Mouse (Mus musculus) heart, embryonic 10.5 days (tissue): ENCODE measurements at regions not wholly inside any gene's neighbourhood (a gene's known extent, or its start where the extent isn't known, plus 50 kb on each side); places are given as distances from the start of the nearest gene placed in this dataset.

Experiments
- DNase-seq: peaks from one replicate; pipeline ENCODE4 v3.0.0-alpha.2; 2017; ENCODE audit warnings: low spot score
- H3K27ac ChIP-seq: fragments of 300-500 bp; sonication (generic); 2 replicates; pipeline ENCODE4 v1.5.1; 2016; ENCODE audit warnings: mild to moderate bottlenecking
- H3K27me3 ChIP-seq: fragments of 300-500 bp; sonication (generic); 2 replicates; pipeline ENCODE4 v1.6.1; 2016; ENCODE audit warnings: mild to moderate bottlenecking; ENCODE audit not compliant: poor library complexity, insufficient read depth, severe bottlenecking
- H3K36me3 ChIP-seq: fragments of 300-500 bp; sonication (generic); 2 replicates; pipeline ENCODE4 v1.6.1; 2016; ENCODE audit warnings: mild to moderate bottlenecking, moderate library complexity
- H3K4me1 ChIP-seq: fragments of 300-500 bp; sonication (generic); 2 replicates; pipeline ENCODE4 v1.6.1; 2016; ENCODE audit warnings: mild to moderate bottlenecking
- H3K4me3 ChIP-seq: fragments of 300-500 bp; sonication (generic); 2 replicates; pipeline ENCODE4 v1.5.1; 2016; ENCODE audit warnings: mild to moderate bottlenecking, moderate library complexity
- H3K9me3 ChIP-seq: fragments of 300-500 bp; sonication (generic); 2 replicates; pipeline ENCODE4 v1.6.1; 2016; ENCODE audit warnings: mild to moderate bottlenecking, moderate library complexity
- WGBS: fragments of 180-500 bp; shearing (Covaris S2); methylation state at CpG from one replicate; pipeline ENCODE4 v1.1.7; 2016; 5-methylcytosine and 5-hydroxymethylcytosine counted together

GRCm38 (mm10) chrX:11190851-11191250, 108.2 kb upstream of the H2al1a start:
- Histone ChIP-seq H3K9me3 (no peaks in the 10 kb centered on the region), H3K36me3 (no peaks in the 10 kb centered on the region), H3K4me1 (no peaks in the 10 kb centered on the region), H3K27me3 (no peaks in the 10 kb centered on the region), H3K4me3 (no peak overlapping the region), H3K27ac (no peak overlapping the region)
- DNase-seq = no peak
- WGBS = 82% methylated on average over 6 of the region's 6 CpGs

- H3K9me3 ChIP-seq = no peaks in the 10 kb centered on the region
- no peak for DNase-seq
- H3K27me3 ChIP-seq = no peaks in the 10 kb centered on the region; the same call in 1 of the 2 replicates
- H3K27ac ChIP-seq = no peak overlapping the region
- 82% methylated on average over 2 of the region's 2 CpGs for WGBS
- H3K4me3 ChIP-seq = no peak overlapping the region
- no peaks in the 10 kb centered on the region for H3K4me1 ChIP-seq
- no peaks in the 10 kb centered on the region for H3K36me3 ChIP-seq
These were observed 94.9 kb upstream of the H2al1a start for GRCm38 (mm10) chrX:11204135-11204534.

- H3K9me3 ChIP-seq = no peaks in the 10 kb centered on the region
- H3K27ac ChIP-seq = no peak overlapping the region
- H3K4me3 ChIP-seq = no peak overlapping the region
- no peaks in the 10 kb centered on the region for H3K36me3 ChIP-seq
- 88% methylated on average over 5 of the region's 5 CpGs for WGBS
- H3K27me3 ChIP-seq = 0 out of 2 replicates have a peak, but pooled peaks cover 6% of the 10 kb centered on the region
- H3K4me1 ChIP-seq = no peaks in the 10 kb centered on the region
- no peak for DNase-seq
These were observed 89.2 kb upstream of the H2al1a start for GRCm38 (mm10) chrX:11209895-11210294.

- DNase-seq = no peak
- Histone ChIP-seq H3K27me3 (0 out of 2 replicates have a peak, but pooled peaks cover 9% of the 10 kb centered on the region), H3K4me3 (no peak overlapping the region), H3K4me1 (no peaks in the 10 kb centered on the region), H3K9me3 (no peaks in the 10 kb centered on the region), H3K27ac (no peak overlapping the region), H3K36me3 (no peaks in the 10 kb centered on the region)
- WGBS = 64% methylated on average over 1 of the region's 1 CpGs
These were observed 86.2 kb upstream of the H2al1a start for GRCm38 (mm10) chrX:11212811-11213210.

DNA sequence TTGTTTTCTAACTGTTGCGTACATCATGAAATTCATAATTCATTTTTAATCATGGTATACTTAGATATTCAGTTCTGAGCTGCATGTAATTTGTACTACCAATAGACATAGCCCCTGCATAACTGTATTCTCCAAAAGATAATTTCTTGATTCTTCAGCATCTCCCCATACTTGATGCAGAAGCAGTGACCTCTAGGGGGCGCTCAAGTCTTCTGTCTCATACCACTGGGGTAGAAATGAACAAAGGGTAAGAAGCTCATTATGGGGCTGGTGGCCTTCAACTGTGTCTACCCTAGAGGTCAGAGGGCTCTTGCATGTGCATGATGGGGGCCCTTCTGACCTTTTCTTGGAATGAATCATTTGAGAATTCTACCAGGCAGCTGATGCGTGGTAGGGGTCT, 85.6 kb upstream of the H2al1a start:
- 65% methylated on average over 3 of the region's 3 CpGs for WGBS
- Histone ChIP-seq H3K27me3 (0 out of 2 replicates have a peak, but pooled peaks cover 9% of the 10 kb centered on the region), H3K36me3 (no peaks in the 10 kb centered on the region), H3K4me3 (no peak overlapping the region), H3K4me1 (no peaks in the 10 kb centered on the region), H3K27ac (no peak overlapping the region), H3K9me3 (no peaks in the 10 kb centered on the region)
- no peak for DNase-seq

DNA sequence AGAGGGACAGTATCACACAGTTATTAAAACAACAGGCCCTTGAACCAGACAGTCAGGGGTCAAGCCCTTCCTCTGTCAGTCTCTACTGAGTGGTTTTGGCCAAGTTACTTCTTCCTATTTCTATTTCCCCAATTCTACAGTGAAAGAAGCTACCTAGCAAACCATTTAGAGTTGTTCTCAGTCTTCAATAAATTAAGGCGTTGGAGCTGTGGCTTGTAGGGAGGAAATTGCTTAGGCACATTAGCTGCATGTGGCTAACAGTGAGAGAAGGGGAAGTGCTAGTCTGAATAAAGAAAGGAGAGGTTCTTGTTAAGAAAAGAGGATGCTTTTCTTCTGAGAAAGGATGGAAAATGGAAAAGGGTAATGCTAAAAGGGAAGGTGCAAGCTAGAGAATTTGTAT, 60.0 kb upstream of the H2al1a start:
- 56% methylated on average over 1 of the region's 1 CpGs for WGBS
- Histone ChIP-seq H3K4me3 (no peak overlapping the region), H3K9me3 (no peaks in the 10 kb centered on the region), H3K27ac (no peak overlapping the region), H3K36me3 (no peaks in the 10 kb centered on the region), H3K27me3 (peaks cover 5% of the 10 kb centered on the region; the same call in 1 of the 2 replicates), H3K4me1 (no peaks in the 10 kb centered on the region)
- no peak for DNase-seq

- no peak overlapping the region for H3K4me3 ChIP-seq
- H3K36me3 ChIP-seq = no peaks in the 10 kb centered on the region
- no peaks in the 10 kb centered on the region for H3K4me1 ChIP-seq
- DNase-seq = no peak
- WGBS = 86% methylated on average over 3 of the region's 3 CpGs
- no peak overlapping the region for H3K27ac ChIP-seq
- no peaks in the 10 kb centered on the region for H3K9me3 ChIP-seq
- H3K27me3 ChIP-seq = peaks cover 6% of the 10 kb centered on the region; the same call in 1 of the 2 replicates
These were observed 53.5 kb upstream of the H2al1a start for GRCm38 (mm10) chrX:11245576-11245975.
